Mouse (Mus musculus) adrenal gland, postnatal 4 days (tissue): ENCODE results near the gene Zc3h18. TPM values are rescaled to one million over a fixed set of nuclear protein-coding genes. Genes with fewer than 3 reads are reported as not detected.

Source experiments
- DNase-seq, 2 experiments: peaks; one replicate each; pipeline ENCODE4 v3.0.0; 2021 to 2022; ENCODE audit warnings: low spot score in 2 of 2, mixed read lengths in 2 of 2
- total RNA-seq, 2 experiments: library from RNA; stranded (reverse); gene quantifications; 2 replicates each; pipeline ENCODE4 v1.2.3; 2021

The Zc3h18 gene
- total RNA-seq, 2 experiments from 2014 or later = 48.9 to 52.0 TPM

DNA sequence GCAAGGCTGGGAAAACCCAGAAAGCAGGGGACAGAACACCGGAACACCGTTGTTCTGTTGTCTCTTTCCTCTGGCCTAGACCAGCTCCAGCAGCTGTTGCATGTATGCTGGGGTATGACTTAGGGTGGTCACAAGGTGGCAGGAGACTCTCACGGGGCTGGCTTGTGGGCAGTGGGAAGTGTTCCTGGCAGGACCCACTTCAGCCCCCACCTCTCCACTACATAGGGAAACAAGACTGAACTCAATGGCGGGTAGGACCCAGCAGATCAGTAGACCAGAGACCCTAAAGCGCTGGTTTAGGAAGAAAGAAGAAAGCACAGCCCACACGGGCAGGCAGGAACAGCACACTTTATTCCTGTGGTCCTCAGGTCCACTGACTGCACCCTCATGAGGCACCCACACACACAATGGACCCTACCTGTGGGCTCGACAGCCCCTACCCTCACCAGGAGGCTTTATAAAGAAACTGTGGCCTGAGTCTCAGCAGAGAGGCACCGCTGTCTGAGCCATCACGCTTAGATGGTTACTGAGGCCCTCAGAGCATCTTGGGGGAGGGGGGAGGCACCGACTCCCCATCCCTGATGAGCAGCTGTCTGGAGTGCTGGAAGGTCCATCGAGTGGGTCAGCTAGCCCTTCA lies 57.0 kb downstream of the Zc3h18 start:
- no peak for DNase-seq

DNA sequence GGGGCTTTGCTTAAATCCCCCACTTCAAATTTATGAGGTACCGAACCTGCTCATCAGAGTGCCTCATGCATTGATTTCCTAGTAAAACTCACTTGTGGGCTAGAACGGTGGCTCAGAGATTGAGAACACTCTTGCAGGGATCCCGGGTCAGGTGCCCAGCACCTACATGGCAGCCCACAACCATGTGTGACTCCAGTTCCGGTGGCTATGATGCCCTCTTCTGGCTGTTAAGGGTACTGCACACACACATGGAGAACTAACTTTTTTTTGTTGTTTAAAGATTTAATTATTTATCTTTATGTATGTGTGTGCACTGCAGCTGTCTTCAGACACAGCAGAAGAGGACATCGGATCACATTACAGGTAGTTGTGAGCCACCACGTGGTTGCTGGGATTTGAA lies 59.0 kb downstream of the Zc3h18 start:
- DNase-seq = no peak

DNA sequence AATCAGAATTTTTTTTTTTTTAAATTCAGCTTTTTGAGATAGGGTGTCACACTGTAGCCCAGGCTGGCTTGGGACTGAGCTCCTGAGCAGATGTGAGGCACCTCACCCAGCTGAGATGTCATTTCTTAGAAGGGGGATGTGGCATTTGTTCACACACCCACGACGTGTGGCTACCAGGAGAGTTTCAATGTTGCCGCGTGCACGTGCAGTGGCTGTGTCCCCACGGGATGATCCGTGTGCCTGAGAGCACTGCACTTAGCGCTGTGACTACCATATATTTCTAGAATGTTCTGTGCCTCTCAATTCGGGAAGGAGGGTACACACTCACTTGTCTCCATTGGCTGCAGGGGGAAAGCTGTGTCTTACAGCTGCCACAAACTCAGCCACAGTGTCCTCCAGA lies 59.7 kb downstream of the Zc3h18 start:
- DNase-seq = no peak

DNA sequence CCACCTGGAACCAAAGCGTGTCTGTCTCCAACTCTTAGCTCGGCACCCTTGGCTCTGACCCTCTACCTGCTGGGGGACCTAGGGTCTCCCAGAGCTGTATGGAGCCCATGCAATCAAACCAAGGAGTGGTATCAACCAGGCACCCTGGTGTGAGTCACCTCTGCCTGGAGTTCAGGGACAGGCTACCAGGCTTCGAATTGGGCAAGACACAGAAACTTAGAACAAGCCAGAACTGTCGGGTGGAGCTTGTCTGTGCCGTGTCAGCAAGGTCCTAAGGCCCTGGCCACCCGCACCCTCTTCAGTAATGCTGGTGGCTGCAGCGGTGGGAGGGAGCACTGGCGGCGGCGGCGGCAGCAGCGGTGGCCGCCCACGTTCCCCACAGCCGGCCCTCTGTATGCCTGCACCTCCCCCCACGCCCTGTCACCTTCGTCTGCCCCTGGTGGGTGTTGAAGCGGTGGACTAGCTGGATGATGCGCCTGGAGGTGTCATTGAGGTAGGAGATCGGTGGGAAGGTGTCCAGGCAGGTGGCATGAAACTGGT lies 60.2 kb downstream of the Zc3h18 start:
- DNase-seq = no peak

DNA sequence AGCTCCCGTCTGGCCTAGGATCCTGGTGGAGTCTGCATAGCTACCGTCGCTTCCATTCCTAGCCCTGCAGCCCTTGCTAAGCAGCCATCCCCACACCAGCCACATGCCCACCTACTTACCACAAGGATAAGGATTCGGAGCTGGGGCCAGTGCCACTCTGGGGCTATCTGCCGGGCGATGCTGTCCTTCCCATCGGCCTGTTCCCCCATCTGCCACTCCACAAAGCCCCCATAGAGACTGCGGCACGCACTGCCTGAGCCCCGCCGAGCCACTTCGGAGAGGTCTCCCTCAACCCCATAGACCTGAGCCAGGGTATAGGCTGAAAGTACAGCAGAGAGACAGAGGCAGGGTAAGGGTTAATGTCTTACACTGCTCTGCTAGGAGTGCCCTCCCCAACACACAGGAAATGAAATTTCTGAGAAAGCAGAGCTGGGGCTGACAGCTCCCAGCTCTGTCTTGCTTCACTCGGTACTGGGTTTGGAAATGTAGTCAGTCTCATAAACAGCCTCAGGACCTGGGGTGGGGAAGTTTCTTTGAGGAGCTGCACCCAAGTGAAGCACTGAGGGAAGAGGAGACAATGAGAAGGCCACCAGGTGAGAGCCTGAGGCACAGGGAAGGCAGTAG lies 61.4 kb downstream of the Zc3h18 start:
- no peak for DNase-seq

DNA sequence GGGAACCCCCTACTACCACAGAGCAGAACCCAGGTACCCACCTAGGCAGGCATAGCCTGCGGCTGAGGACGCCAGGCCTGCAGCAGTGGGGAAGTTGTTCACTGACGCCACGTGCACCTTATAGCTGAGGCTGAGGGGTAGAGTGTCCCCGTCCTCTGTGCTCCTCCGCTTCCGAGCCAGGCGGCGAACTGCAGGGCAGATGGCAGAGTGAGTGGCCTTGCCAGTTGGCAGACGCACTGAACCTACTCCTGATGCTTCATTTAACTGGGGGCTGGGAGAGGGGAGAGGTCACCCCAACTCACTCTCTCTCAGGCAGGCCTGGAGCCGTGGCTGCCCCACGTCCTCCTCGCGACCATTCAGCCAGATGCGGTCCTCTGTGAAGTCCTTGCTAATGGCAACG lies 62.9 kb downstream of the Zc3h18 start:
- DNase-seq = no peak

DNA sequence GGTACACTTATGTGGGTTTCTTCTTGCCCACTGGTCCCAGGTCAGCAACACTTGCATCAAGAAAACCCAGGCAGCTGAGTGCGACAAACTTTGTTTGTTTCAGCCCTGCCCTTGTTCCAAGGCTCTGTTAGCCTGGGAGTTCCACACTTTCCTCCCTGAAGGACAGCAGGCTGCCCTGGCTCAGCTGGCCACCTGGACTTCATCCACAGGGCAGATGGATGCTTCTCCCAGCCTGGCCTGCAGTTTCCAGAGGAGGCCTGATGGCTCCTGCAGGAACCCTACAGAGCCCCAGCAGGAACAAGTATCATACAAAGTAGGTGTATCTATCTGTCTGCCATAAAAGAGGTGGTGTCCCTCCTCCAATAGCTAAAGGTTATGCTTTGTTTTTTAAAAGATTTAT lies 64.9 kb downstream of the Zc3h18 start:
- DNase-seq = no peak

DNA sequence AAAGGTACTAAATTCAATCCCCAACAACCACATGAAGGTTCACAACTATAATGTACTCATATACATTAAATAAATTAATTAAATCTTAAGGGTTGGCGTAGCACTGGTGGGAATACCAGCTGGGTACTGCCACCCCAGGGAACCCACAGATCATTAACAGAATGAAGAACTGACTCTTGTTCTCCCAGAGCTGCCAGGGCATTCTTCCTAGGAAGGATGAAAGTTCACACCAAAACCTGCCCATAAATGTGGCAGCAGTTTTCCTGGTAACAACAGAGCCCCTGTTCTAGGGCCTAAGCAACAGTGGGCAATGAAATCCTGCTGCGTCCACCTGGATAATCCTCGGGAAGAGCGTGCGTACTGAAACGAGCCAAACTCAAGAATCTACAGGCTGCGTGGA lies 65.9 kb downstream of the Zc3h18 start:
- DNase-seq = no peak

DNA sequence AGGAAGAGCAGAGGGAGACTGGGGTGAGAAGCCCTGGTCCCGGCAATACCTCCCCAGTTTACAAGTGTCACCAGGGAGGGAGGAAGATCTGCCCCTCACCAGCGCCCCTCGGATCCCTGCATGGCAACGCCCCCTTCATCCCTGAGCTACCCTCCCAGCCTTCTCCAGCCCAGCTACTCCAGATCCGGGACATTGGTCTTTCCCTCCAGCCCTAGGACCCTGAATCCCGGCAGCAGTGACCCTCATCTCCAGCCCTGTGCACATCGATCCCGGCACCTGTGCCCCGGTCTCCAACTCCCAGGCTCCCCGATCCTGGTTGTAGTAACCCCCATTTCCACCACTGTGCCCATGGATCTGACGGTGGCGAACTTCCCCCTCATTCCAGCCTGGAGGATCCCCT lies 66.4 kb downstream of the Zc3h18 start:
- DNase-seq = no peak

DNA sequence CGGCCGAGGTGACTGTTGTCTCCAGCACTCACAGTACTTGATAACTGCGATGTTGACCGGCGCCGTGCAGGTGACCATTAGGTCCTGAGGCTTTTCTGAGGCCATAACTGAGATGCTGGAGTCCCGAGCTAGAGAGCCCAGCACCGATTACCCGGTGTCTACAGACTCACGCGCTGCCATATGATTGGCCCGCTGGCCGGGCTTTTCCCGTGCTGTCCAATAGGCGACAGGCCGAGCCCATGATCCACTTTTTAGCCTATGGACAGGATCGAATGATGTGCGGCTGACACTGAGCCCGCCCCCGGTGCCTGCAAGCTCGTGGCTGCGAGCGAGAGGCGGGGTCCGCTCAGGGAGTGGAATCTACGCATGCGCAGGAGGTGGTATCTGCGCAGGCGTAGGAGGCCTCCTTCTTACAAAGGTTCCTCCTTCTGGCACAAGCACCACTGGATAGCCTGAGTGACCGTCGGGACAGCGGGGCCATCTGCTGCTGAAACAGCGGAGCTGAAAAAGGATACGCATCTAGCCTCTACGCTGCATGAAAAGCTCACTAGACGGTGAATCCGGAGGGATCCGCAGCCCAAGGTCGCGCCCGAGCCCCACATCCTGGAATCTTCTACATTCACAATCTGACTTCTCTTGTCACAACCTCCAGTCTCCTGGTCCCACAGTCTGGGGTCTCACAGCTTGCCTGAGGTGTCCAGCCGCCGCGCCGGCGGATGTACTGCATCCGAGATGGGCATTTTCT lies 67.0 kb downstream of the Zc3h18 start, which contains the start of gene Mvd:
Mvd (minus strand) TSS at position 161 of the 745 bp plus-strand sequence.
- DNase-seq = peak; percentile 92 to 98

DNA sequence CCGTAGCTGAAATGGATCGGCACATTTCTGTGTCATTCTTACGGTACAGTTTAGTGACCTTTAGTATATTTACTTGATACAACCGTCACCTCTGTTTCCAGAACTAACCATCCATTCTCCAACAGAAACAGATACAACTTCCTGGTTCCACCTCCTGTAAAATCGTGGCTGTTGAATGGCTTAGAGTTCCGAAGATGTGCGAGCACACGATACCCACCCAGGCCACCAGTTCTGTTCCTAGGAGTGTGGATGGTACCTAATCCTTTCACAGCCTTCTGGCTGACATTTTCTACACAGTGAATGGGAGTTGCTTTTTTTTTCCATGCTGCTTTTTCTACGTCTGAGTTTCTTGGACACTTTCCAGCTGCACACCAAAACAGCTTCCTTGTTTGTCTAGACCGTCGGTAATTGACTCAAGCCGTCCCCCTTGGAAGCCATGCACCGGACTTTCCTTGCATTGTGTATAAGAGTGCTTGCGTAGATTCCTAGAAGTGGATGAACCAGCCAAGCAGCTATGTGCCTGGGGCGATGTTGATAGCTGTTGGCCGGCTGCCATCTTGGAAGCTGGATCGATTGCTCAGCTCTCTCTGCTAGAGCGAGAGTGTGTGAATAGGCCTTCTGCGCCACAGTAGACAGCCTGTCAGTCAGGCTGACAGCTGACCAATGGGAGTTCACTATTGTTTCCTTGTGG lies 67.8 kb downstream of the Zc3h18 start:
- DNase-seq = peak; percentile 52 to 67

DNA sequence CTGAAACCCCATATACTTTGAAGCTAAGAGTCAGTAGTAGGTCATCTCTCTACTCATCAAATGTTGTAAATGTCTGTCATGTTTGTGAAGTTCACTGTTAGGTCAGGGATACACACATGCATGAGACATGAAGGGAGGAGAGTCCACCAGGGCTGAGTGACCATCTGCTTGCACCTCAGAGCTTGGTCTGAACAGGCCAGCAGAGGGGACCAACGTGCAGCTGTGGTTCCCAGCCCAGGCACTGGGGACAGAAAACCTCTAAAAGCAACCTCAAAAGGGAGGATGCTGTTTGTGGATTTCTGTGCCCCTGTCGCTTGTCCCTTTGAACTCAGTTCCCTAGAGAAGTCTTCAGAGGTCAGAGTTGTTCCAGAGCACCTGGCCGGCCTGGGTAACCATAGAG lies 68.8 kb downstream of the Zc3h18 start:
- no peak for DNase-seq

DNA sequence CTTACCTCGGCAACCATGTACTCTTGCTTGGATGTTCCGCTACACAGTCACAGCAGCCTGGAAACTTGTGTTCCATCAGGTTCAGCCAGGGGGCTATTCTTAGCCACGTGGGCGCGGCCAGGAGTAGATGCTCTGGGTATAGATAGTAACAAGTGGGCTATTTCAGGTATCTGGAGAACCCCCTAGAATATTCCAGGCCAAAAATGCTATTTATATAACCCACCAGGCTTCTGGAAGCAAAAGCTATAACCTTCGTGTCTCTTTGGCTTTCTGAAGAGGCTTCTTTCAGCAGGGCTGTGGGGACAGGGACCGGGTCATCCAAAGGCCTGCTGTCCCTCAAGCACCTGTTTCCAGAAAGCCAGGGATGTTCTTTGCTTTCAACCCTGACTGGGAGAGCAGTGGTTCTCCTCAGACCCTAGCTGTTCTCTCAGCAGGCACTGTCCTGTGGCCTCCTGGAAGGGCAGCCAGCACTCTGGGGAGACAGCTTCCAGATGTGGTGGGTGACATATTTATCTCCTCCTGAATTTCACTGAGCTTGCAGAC lies 74.8 kb downstream of the Zc3h18 start:
- DNase-seq = no peak

DNA sequence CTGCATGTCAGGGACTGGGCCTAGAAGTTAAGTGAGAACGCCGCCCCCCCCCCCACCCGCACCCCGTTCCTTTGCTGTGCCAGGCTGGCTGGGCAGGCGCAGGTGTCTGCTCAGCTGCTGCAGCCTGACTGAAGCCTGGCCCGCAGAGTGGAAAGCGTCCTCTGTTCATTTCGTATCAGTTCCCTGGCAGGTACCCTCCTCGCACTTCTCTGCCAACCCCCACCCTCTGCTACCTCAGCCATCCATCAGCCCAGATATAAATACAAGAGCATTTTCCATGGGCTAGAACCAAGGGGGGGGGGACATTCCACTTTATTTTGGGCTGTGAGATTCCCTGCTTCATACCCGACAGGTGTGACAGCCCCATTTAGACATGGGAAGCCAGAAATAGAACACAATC lies 75.7 kb downstream of the Zc3h18 start:
- DNase-seq = no peak

DNA sequence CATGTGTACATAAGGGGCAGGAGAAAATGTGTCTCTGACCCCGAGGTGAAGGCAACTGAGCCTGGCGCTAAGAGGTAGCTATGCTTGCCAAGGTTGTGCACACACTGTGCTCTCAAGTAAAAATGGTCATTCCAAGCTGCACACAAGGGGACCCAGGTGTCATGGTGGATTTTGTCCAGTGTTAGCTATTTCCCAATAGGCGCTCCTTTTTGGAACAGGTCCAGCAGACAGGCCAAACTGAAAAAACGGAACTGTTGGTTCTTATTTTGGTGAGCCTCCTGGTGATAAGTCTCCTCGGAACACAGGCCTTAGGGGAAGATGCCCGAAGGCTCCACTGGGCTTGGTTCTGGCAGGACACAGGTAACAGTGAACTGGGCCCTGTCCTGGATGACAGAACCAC lies 78.0 kb downstream of the Zc3h18 start:
- DNase-seq = no peak

DNA sequence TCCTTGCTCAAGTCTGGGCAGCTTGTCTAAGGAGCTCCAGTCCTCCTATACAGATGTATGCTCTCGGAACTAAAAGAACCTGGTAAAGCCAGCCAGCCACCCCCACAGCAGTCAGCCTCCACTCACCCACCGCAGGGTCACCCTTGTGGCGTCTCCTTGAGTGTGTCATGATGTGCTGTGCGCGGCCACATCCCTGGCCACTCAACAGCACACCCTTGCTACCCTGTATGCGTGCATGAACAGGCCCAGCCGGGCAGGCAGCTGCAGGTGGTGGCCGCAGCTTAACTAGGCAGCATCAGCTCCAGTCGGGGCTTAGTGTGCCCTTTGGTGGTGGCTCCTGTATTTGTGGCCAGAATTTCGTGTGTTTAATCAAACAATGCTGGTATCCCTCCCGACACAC lies 80.8 kb downstream of the Zc3h18 start:
- no peak for DNase-seq

DNA sequence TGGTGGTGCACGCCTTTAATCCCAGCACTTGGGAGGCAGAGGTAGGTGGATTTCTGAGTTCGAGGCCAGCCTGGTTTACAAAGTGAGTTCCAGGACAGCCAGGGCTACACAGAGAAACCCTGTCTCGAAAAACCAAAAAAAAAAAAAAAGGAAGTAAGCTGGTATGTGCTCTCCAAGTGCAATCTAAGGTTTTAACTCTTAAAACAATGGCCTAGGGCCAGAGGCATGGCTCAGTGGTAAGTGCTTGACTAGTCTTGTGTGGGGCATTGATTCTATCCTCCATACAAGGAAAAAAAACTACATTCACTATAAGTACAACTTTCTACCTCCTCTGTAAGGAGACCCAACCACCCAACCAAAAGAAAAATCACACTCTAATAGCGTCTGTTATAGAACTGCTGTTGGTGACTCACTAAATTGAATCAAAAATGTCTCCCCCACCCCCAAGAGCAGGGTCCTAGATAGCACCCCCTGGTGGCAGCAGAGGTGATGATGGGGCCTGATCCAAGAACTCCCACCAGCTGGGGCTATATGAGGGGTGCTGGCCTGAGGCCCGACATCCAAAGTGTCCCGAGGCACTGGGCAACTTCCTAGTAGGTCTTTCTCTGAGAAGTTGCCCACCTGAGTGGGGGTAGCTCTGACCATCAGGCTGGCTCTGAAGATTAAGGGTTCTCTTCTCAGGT lies 83.0 kb downstream of the Zc3h18 start:
- no peak for DNase-seq

DNA sequence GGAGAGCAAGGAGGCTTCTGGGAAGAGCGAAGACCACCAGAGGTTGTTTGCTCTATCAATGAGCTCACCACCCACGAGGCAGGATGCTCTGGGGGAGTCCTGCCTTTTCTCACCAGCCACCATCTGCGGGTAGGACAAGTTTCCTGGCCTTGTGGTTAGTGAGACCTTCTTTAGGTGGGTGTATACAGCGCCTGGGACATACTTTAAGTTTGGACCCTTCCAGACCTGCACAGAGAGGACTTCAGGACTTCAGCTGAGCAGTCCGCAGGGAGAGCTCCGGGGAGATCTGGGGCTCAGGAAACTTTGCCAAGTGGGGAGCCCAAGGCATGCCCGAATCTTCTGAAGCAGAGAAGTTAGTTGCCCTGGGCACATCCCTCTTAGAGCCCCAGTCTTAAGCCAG lies 83.6 kb downstream of the Zc3h18 start:
- no peak for DNase-seq

DNA sequence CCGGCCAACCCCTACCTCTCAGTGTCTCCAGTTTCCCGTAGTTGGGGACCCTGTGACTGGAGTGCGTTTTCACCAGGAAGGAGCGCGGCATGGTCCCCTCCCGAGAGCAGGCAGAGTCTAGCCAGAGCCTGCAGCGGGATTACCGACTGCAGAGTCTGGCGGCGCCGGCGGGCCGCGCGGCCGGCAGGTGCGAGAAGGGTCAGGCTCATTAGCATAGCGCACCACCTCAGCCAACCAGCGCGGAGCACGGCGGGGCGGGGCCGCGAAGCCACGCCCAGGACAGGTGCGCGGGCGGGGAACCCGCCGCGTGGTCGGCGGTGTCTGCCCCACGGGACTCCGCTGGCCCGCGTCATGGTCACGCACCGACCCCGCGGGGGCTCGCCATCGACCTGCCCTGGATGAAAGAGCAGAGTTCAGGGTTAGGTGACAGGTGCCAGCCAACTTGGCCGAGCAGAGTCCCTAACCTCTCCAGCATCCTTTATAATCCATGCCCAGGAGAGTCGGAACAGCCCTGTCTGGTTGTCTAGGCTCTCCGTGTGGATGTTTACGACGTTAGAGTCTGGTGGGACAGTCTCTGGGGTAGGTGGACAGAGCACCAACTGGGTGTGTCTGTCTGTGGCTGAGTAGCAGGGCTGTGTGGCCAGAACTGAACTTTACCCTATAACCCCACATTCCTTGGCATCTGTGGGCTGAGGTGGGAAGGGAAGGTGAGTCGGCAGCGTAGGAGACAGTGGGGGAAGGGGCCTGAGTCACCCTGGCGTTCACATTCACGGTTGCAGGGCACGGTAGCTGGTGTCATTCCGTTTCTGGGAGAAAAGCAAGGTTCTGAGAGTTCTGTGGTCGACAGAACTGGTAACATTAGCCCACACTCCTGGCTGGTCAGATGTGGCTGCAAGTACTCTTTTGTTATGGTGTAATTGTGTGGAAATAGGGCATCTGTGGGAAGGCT lies 84.4 kb downstream of the Zc3h18 start, which contains the start of gene Snai3:
Snai3 (minus strand) TSS at position 210 of the 949 bp plus-strand sequence.
- no peak for DNase-seq
